Mouse (Mus musculus) lung, adult 2 months (tissue): Measurements from ENCODE around the gene Ntn4.

Source experiments
- CTCF ChIP-seq: fragments of 200-500 bp; IDR thresholded peaks from 2 replicates; pipeline ENCODE4 v1.5.1; 2011; ENCODE audit warnings: mild to moderate bottlenecking, low read length, control low read depth; ENCODE audit not compliant: insufficient read depth
- POLR2A ChIP-seq: fragments of 200-500 bp; IDR thresholded peaks from 2 replicates; pipeline ENCODE4 v1.6.1; 2011; ENCODE audit warnings: low read depth, mild to moderate bottlenecking, control low read depth, low read length, borderline replicate concordance; ENCODE audit errors: extremely low read depth

DNA sequence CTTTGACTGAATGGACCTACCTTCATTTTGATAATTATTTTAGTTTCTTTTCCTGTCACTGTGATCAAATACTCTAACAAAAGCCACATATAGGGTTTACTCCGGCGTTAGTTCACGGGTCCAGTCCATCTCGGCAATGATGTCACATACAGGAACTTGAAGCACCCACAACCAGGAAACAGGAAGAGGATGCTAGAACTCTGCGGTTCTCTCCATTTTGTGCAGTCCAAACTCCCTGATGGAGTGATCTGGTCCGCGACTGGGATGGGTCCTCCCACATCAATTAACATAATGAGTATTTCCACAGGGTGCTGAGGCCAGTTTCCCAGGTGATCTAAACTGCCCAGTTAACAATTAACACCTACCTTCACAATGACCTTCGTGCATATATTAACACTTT lies 69.1 kb downstream of the Ntn4 start:
- TF ChIP-seq POLR2A (no peak), CTCF (no peak)
